Mouse (Mus musculus): ENCODE measurements around the gene Gpr3. TPM values are rescaled to one million over a fixed set of nuclear protein-coding genes. Genes with fewer than 3 reads are reported as not detected.

Gpr3 gene
- total RNA-seq (2014; rRNA removed) (3.2 and 10.8 TPM in 2 replicates), polyA plus RNA-seq (2015; fragmentation: Nextera tagmentation; extraction: Ambion mirVana) (3.9 and 4.5 TPM in 2 replicates)

GRCm38 (mm10) chr4:133211751-133212561 lies at the start of gene Gpr3, which contains the start of gene Cd164l2:
Gpr3 (minus strand) TSS chr4:133212536.
Cd164l2 (plus strand) TSS chr4:133212131.
- DNase-seq (ENCODE audit: low spot score) = no peak
- H3K4me1 ChIP-seq (ENCODE audit: insufficient read depth, low read length) = peaks cover 11% of the 10 kb centered on the region; the same call in 1 of the 2 replicates

GRCm38 (mm10) chr4:133261641-133262374 lies 49.5 kb upstream of the Gpr3 start:
- H3K4me3 ChIP-seq (ENCODE audit: low read depth, low read length) = no peak overlapping the region
- H3K9me3 ChIP-seq (ENCODE audit: low read length) = no peaks in the 10 kb centered on the region
- H3K27me3 ChIP-seq (ENCODE audit: insufficient read depth, low read length) = no peaks in the 10 kb centered on the region
- no peak overlapping the region for H3K27ac ChIP-seq (ENCODE audit: low read depth, low read length)
- no peak overlapping the region for H3K4me2 ChIP-seq (ENCODE audit: low read depth, low read length, poor library complexity, severe bottlenecking)
- 60% methylated on average over 10 of the region's 10 CpGs for WGBS
- peaks cover 17% of the 10 kb centered on the region for H3K36me3 ChIP-seq (ENCODE audit: insufficient read depth, low read length)
- no peak overlapping the region for H3K9ac ChIP-seq (replicated peaks; ENCODE audit: low read length, poor library complexity, severe bottlenecking)
- TF ChIP-seq CTCF (IDR thresholded peaks at IDR 0.05) = no peak
- DNase-seq (ENCODE audit: low spot score) = no peak
- no peak for ATAC-seq (ENCODE audit: low FRiP score)
- no peaks in the 10 kb centered on the region for H3K4me1 ChIP-seq (ENCODE audit: insufficient read depth, low read length)

More at GRCm38 (mm10) chr4:133211751-133212561, at the start of gene Gpr3, which contains the start of gene Cd164l2:
- peak within 1 kb of the TSS; percentile 96 for H3K4me2 ChIP-seq (ENCODE audit: low read depth, low read length, poor library complexity, severe bottlenecking)
- no peaks in the 10 kb centered on the region for H3K9me3 ChIP-seq (ENCODE audit: low read length)
- no peaks in the 10 kb centered on the region; the same call in 1 of the 2 replicates for H3K27me3 ChIP-seq (ENCODE audit: insufficient read depth, low read length)
- no peaks in the 10 kb centered on the region for H3K36me3 ChIP-seq (ENCODE audit: insufficient read depth, low read length)
- H3K9ac ChIP-seq (replicated peaks; ENCODE audit: low read length, poor library complexity, severe bottlenecking) = peak within 1 kb of the TSS; percentile 76
- TF ChIP-seq CTCF (IDR thresholded peaks at IDR 0.05) = no peak
- peak within 1 kb of the TSS; percentile 74 for H3K4me3 ChIP-seq (ENCODE audit: low read depth, low read length)
- 2% methylated on average over 47 of the region's 52 CpGs for WGBS
- no peak within 1 kb of the TSS for H3K27ac ChIP-seq (ENCODE audit: low read depth, low read length)
- ATAC-seq (ENCODE audit: low FRiP score) = peak; percentile 52

- TF ChIP-seq CTCF (IDR thresholded peaks at IDR 0.05) = no peak
- DNase-seq (ENCODE audit: low spot score) (no peak), ATAC-seq (ENCODE audit: low FRiP score) (no peak)
- H3K9ac ChIP-seq (replicated peaks; ENCODE audit: low read length, poor library complexity, severe bottlenecking) = no peak overlapping the region
- H3K36me3 ChIP-seq (ENCODE audit: insufficient read depth, low read length) = no peaks in the 10 kb centered on the region
- no peak overlapping the region for H3K27ac ChIP-seq (ENCODE audit: low read depth, low read length)
- H3K9me3 ChIP-seq (ENCODE audit: low read length) = no peaks in the 10 kb centered on the region
- no peak overlapping the region for H3K4me2 ChIP-seq (ENCODE audit: low read depth, low read length, poor library complexity, severe bottlenecking)
- H3K27me3 ChIP-seq (ENCODE audit: insufficient read depth, low read length) = peaks cover 15% of the 10 kb centered on the region; the same call in 1 of the 2 replicates
- 84% methylated on average over 12 of the region's 12 CpGs for WGBS
- no peak overlapping the region for H3K4me3 ChIP-seq (ENCODE audit: low read depth, low read length)
- no peaks in the 10 kb centered on the region; the same call in 1 of the 2 replicates for H3K4me1 ChIP-seq (ENCODE audit: insufficient read depth, low read length)
Observed at GRCm38 (mm10) chr4:133257798-133258408, 45.6 kb upstream of the Gpr3 start.

DNA sequence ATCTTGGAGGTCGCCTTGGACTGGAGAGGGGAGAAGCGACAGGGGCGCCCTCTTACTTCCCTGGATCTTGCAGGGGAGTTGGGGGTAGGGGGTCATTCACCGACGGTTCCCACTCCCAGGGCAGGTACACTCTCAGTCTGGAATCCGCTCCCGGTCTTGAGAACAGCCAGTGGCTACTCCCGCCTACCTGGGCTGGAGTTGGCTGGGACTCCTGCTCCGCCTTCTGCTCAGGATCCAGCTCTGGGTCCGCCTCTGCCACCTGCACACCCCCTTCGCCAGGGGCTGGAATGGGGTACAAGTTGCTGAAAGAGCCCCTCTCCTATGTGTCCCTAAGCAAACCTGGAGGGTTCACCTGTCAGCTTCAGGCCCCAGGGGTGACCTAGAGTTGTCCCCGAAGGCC lies 44.9 kb upstream of the Gpr3 start:
- ATAC-seq (ENCODE audit: low FRiP score) = no peak
- Histone ChIP-seq H3K4me3 (ENCODE audit: low read depth, low read length) (no peak overlapping the region), H3K9me3 (ENCODE audit: low read length) (no peaks in the 10 kb centered on the region), H3K9ac (replicated peaks; ENCODE audit: low read length, poor library complexity, severe bottlenecking) (no peak overlapping the region), H3K4me1 (ENCODE audit: insufficient read depth, low read length) (no peaks in the 10 kb centered on the region; the same call in 1 of the 2 replicates), H3K4me2 (ENCODE audit: low read depth, low read length, poor library complexity, severe bottlenecking) (peak overlapping the region; percentile 23; the same call in 1 of the 2 replicates), H3K27me3 (ENCODE audit: insufficient read depth, low read length) (peaks cover 20% of the 10 kb centered on the region; the same call in 1 of the 2 replicates), H3K27ac (ENCODE audit: low read depth, low read length) (no peak overlapping the region), H3K36me3 (ENCODE audit: insufficient read depth, low read length) (no peaks in the 10 kb centered on the region)
- WGBS = 41% methylated on average over 12 of the region's 12 CpGs
- TF ChIP-seq CTCF (IDR thresholded peaks at IDR 0.05) = no peak
- no peak for DNase-seq (ENCODE audit: low spot score)

- H3K4me2 ChIP-seq (ENCODE audit: low read depth, low read length, poor library complexity, severe bottlenecking) = peak overlapping the region; percentile 23; the same call in 1 of the 2 replicates
- DNase-seq (ENCODE audit: low spot score) = no peak
Observed at GRCm38 (mm10) chr4:133256820-133257219, 44.5 kb upstream of the Gpr3 start.

More at GRCm38 (mm10) chr4:133256820-133257219, 44.5 kb upstream of the Gpr3 start:
- H3K9me3 ChIP-seq (ENCODE audit: low read length) = no peaks in the 10 kb centered on the region
- H3K9ac ChIP-seq (replicated peaks; ENCODE audit: low read length, poor library complexity, severe bottlenecking) = no peak overlapping the region
- 26% methylated on average over 24 of the region's 24 CpGs for WGBS
- H3K4me3 ChIP-seq (ENCODE audit: low read depth, low read length) = no peak overlapping the region
- H3K36me3 ChIP-seq (ENCODE audit: insufficient read depth, low read length) = no peaks in the 10 kb centered on the region
- H3K4me1 ChIP-seq (ENCODE audit: insufficient read depth, low read length) = no peaks in the 10 kb centered on the region; the same call in 1 of the 2 replicates
- TF ChIP-seq CTCF (IDR thresholded peaks at IDR 0.05) = no peak
- no peak overlapping the region for H3K27ac ChIP-seq (ENCODE audit: low read depth, low read length)
- H3K27me3 ChIP-seq (ENCODE audit: insufficient read depth, low read length) = peaks cover 24% of the 10 kb centered on the region
- no peak for ATAC-seq (ENCODE audit: low FRiP score)
